ENCODE assay signal across 20 mouse cellular contexts in genomic region chr14:71915964-71916363, GRCm38 (mm10).
"Had no signal": no experiment of that assay in that cellular context is flagged by ENCODE, and none has a peak within 500 bp of the region (broad histone marks: within the 10 kb centered on the region; RNA-seq: fewer than 3 reads in every experiment).

No protein-coding gene starts in this region.

- H3K4me2 ChIP-seq: liver, embryonic 11.5 days; liver, embryonic 13.5 days; liver, embryonic 15.5 days; lung, embryonic 15.5 days; midbrain, embryonic 12.5 days; neural tube, embryonic 12.5 days had no signal

- ATAC-seq: liver, postnatal 0 days; lung, postnatal 0 days had no signal

- H3K27me3 ChIP-seq: liver, embryonic 13.5 days; liver, embryonic 15.5 days; lung, embryonic 15.5 days; megakaryocyte, embryonic 14.5 days; midbrain, embryonic 12.5 days; neural tube, embryonic 12.5 days had no signal

- DNase-seq: liver, embryonic 13.5 days; liver, postnatal 0 days; lung, postnatal 14 days; lung, postnatal 36 days; retina, postnatal 1 day; right cerebral cortex, adult 18-20 months; right cerebral cortex, postnatal 25 days; right cerebral cortex, postnatal 4 days; spleen, adult 18-20 months; thymus, adult 18-20 months; thymus, postnatal 14 days; thymus, postnatal 36 days had no signal

- H3K4me1 ChIP-seq: liver, embryonic 13.5 days; liver, embryonic 15.5 days; lung, embryonic 15.5 days; megakaryocyte, embryonic 14.5 days; midbrain, embryonic 12.5 days; neural tube, embryonic 12.5 days had no signal

- H3K4me3 ChIP-seq: liver, embryonic 13.5 days; liver, embryonic 15.5 days; lung, embryonic 15.5 days; megakaryocyte, embryonic 14.5 days; midbrain, embryonic 12.5 days; neural tube, embryonic 12.5 days had no signal

- H3K36me3 ChIP-seq: liver, embryonic 13.5 days; liver, embryonic 15.5 days; lung, embryonic 15.5 days; midbrain, embryonic 12.5 days; neural tube, embryonic 12.5 days had no signal

- H3K9ac ChIP-seq: liver, embryonic 13.5 days; liver, embryonic 15.5 days; liver, postnatal 0 days; lung, embryonic 15.5 days; midbrain, embryonic 12.5 days; neural tube, embryonic 12.5 days had no signal

- H3K9me3 ChIP-seq: liver, embryonic 13.5 days; liver, embryonic 15.5 days; lung, embryonic 15.5 days; megakaryocyte, embryonic 14.5 days; midbrain, embryonic 12.5 days; neural tube, embryonic 12.5 days had no signal

- H3K27ac ChIP-seq: liver, embryonic 13.5 days; liver, embryonic 15.5 days; lung, embryonic 15.5 days; macrophage; midbrain, embryonic 12.5 days; neural tube, embryonic 12.5 days had no signal
